Mouse (Mus musculus) cortical plate, adult 2 months (tissue): ENCODE results near the gene Tns1.

Experiments used
- CTCF ChIP-seq: fragments of 200-500 bp; IDR thresholded peaks from 2 replicates; pipeline ENCODE4 v1.5.1; 2011; ENCODE audit warnings: mild to moderate bottlenecking, control low read depth, low read length; ENCODE audit not compliant: insufficient read depth; ENCODE audit errors: extremely low read depth
- POLR2A ChIP-seq: fragments of 200-500 bp; IDR thresholded peaks from 2 replicates; pipeline ENCODE4 v1.6.1; 2011; ENCODE audit warnings: mild to moderate bottlenecking, low read length, control low read depth; ENCODE audit not compliant: insufficient read depth; ENCODE audit errors: extremely low read depth

DNA sequence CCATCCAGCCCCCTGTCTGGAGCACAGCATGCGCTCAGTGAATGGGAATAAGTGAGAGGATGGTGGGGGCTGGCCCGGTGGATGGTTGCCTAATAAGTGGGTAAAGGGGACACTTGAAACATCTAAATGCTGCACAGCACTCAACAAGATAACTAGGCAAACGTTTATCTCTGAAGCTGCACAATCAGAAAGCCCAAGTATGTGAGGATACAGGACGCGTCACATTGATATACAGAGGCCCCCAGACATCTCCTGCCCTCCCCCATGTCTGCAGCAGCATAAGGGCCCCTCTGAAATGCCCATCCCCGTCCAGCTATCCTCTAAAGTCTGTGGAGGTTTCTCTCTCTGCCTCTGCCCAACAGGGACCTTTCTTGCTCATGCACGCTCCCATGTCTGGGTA, 83.1 kb downstream of the Tns1 start:
- no peak for TF ChIP-seq POLR2A
- TF ChIP-seq CTCF, result no peak
